Mouse (Mus musculus) erythroid progenitor cell, adult 5-6 weeks (primary cell): ENCODE results near the gene Chd1l. TPM values are rescaled to one million over a fixed set of nuclear protein-coding genes. Genes with fewer than 3 reads are reported as not detected.

ENCODE experiments used
- ATAC-seq: replicated peaks from 2 replicates; pipeline ENCODE4 v1.8.0; 2016; ENCODE audit warnings: moderate number of reproducible peaks, mild to moderate bottlenecking, moderate TSS enrichment, inconsistent platforms; ENCODE audit not compliant: poor library complexity, low FRiP score, severe bottlenecking
- total RNA-seq, 2 experiments: library from RNA; stranded (forward) in 1 of 2; stranded (reverse) in 1 of 2; fragments of 150-400 nt in 1 of 2; fragments of 186-747, 209-891 nt in 1 of 2; gene quantifications; 2 replicates each; pipeline versions ENCODE4 v1.2.3 to v1.2.4; 2015 to 2017; ENCODE audit warnings: low replicate concordance in 2 of 2

The Chd1l gene
- total RNA-seq, 2 experiments from 2014 or later: 7.1 to 7.3 TPM

DNA sequence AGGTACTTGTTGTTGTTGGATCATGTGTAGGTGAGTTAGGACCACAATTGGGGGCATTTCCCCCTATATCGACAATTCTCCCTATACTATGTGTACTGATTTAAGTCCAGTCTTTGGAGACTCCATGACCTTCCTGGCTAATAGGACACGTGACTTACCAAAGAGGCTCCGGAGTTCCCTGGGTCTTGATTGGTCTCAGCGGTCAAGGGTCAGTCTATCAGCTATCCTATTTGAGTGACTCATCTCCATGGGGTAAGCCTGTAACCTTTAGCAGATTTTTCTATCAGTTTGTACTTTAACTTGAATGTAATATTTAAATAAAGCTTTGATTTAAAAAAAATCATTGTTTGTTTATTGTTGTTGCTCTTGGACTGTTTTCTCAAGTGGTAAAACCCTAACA, 10.7 kb upstream of the Chd1l start:
- ATAC-seq: no peak

DNA sequence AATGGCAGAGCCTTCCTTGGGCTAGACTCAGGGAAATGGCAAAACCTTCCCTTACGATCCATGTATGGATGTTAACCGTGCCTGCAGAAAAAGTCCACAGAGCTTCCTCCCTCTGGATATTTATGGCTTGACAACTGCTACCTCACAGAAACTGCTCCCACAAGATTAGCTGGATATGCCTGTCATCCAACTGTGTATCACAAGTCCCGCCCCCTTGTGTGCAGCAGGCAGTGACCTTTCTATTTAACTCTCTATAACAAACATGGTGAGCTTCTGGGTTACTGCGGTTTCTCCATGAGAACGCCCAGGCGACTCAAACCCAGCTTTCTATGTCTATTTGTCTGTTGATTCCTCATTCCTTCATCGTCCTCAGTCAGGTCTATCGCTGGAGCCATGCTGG, 7.9 kb upstream of the Chd1l start:
- ATAC-seq: no peak

DNA sequence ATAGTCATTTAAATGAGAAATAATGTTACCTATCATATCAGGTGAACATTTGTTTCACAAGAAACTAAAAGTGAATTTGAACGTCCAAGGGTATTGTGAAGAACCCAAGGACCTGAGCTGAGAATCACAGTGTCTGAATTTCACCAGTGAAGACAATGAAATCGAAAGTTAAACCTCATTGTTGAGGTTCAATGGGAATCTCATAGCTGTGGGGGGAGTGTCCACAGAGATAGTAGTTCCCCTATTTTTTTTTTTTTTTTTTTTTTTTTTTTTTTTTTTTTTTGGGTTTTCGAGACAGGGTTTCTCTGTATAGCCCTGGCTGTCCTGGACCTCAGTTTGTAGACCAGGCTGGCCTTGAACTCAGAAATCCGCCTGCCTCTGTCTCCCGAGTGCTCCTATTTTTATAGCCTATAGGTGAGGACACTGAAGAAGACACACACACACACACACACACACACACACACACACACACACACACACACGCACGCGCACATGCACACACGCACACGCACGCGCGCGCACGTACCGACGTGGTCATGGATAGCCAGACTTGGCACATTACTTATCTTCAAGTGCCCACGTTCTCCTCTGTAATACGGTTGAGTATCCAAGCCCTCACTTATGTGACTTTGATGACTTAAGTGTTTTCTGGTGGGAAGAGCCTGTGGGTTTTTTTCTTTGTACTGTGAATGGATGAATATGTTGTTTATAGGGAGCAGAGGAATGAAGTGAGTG, 7.3 kb upstream of the Chd1l start:
- ATAC-seq: no peak

DNA sequence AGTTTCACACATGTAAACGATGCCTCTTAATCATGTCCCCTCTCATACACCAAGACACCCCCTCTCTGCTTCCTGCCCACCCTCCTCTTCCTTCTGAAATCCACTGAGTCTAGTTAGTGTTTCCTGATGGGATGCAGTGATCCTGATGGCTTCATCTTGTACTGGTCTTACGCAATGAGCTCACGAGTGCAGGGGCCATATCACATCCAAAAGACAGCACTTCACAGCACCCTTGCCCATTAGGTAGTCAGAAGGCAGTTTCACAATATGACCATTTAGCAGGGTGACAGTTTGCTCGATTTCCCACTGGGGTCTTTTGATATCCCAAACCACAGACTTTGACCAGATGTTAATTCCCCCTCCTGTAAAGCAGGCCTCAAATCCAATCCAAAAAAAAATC, 5.9 kb upstream of the Chd1l start:
- ATAC-seq: no peak

DNA sequence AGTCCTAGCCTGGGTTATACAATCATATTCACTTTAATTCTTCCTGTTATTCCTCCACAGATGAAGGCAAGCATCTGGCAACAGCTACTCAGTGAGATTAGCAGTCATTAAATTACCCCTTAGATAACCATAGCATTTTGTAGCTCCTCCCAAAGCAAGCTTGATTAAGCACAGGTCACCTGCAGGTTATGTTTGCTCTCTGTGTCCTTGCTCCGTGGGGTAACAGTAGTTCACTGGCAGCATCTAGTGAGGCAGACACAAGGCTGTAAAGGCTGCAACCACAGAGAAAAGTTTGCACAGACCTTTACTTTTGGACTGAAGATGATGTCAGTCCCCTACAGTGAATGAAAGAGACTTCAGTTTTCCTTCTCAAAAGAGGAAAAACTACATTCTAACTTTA, 5.2 kb upstream of the Chd1l start:
- ATAC-seq: no peak

DNA sequence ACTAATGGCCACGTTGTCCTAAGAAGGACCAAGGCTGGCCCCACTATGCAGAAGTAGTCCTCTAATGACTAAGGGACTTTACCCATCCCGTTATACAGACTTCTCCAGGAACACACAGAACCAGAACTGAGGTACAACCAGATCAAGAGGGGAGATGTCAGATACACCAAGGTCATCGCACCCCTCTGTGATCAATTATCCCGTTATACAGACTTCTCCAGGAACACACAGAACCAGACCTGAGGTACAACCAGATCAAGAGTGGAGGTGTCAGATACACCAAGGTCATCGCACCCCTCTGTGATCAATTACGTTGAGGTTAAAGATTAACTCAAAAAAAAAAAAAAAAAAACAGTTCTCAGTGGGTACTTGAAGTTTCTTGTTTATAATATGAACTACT, 1.0 kb upstream of the Chd1l start:
- no peak for ATAC-seq

GRCm38 (mm10) chr3:97609201-97609844, 680 bp downstream of the Chd1l start:
- peak; percentile 71 for ATAC-seq

DNA sequence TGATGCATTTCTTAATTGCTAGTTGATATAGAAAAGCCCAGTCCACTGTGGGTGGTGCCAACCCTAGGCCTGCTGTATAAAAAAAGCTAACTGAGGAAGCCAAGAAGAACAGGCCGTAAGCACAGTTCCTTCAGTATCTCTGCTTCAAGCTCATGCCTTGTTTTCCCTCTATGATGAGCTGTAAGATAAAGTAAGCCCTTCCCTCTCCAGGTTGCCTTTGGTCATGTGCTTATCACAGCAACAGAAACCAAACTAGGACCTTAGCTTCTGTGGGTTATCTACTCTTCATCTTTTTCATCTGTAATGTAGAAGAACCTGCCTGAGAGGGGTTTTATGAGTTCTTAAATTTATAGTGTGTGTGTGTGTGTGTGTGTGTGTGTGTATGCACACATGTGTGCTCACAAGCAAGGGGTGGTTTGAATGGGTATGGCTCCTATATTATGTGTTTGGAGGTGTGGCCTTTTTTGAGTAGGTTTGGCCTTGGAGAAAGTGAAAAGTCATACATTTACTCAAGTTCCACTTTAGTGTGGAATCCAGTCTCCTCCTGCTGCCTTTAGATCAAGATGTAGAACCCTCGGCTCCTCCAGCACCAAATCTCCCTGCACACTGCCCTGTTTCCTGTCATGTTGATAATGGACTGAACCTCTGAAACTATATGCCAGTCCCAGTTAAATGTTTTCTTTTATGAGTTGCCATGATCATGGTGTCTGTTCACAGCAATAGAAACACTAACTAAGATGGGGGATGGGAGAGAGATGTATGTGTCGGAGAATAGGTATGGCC, 9.8 kb downstream of the Chd1l start:
- ATAC-seq: no peak

DNA sequence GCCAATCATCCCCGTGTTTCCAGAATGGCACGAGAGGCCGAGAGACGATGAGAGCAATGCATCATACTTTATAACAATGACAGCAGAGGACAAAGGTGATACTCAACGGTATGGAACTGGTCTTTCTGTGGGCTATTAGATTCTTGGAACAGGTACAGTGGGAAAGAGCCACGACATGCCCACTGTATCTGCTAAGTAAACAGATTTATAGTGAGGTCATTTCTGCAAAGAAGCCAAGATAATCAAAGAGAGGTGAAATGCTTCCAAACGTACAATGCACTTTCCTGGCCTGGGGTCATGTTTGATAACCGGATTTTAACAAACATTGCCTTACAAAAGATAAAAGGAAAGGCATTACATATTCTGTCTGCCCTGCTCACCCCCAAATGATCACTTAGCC, 13.2 kb downstream of the Chd1l start:
- no peak for ATAC-seq

GRCm38 (mm10) chr3:97595066-97595465, 14.9 kb downstream of the Chd1l start:
- ATAC-seq: no peak

GRCm38 (mm10) chr3:97594140-97594539, 15.9 kb downstream of the Chd1l start:
- ATAC-seq: no peak

GRCm38 (mm10) chr3:97593089-97593488, 16.9 kb downstream of the Chd1l start:
- no peak for ATAC-seq

- no peak for ATAC-seq
Observed at GRCm38 (mm10) chr3:97590699-97591098, 19.3 kb downstream of the Chd1l start.

DNA sequence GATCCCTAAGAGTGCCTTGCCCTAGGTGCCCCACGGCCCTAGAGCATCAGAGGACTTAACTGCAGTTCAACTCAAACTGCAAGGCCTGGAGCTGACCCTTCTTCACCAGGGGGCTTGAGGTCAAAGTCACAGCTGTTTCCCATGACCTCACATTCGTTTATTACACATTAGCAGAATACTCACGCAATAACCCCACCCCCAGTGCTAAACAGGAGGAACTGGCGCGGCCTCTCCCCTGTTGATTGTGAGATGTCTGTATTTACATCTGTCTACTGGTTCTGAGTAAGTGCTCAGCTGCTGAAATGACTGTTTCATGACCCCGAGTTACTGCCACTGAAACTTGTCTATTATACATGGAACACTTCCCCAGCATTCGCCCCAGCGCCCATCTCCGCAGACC, 22.3 kb downstream of the Chd1l start:
- no peak for ATAC-seq

- peak; percentile 67; the same call in 1 of the 2 replicates for ATAC-seq
Observed at GRCm38 (mm10) chr3:97585383-97586160, 24.4 kb downstream of the Chd1l start.

DNA sequence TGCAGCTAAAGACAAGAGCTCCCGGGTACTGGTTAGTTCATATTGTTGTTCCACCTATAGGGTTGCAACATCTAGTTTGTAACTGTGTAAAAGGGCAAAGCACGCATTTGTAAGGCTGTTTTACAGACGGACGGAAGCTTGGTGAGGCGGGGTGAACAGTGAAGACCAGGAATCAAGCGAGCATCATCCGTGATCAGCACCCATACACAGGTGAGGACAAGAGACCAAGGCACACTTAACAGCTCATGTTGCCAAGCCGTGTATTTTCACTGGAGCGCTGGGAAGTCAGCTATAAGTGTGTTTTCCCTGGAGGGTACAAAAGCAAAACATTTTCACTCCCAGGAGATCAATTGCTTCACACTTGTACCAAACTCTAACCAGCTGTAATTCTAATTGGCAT, 36.2 kb downstream of the Chd1l start:
- ATAC-seq: no peak

DNA sequence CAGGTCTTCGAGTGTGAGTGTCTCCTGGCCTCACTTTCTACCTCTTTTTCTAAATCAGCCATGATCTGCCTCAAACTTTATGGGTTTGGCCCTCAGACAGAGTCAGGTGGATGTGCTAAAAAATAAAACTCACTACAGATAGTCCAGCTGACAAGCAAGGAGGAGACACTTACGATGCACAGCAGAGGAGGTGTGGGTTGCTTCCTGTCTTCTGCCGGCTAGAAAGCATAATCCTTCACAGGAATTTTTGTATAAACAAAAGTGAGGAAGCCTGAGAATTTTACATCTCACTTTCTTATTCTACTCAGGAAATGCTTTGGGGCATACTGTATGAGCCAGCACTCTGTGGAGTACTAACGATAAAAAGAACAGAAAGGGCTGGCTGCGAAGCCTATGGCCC, 45.4 kb downstream of the Chd1l start:
- no peak for ATAC-seq

DNA sequence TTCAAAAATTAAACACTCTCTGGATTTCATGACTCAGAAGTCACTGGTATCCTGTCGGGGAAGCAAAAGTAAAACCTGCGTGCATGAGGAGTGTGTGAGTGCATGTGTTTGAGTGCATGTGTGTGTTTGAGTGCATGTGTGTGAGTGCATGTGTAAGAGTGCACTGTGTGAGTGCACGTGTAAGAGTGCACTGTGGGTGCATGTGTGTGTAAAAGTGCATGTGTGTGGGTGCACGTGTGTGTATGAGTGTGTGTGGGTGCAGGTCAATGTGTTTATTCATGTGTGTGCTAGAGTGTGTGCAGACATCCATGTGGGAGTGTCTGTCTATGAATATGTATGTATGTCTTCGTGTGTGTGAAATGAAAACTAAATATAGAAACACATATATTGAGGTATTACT, 51.4 kb downstream of the Chd1l start:
- no peak for ATAC-seq

DNA sequence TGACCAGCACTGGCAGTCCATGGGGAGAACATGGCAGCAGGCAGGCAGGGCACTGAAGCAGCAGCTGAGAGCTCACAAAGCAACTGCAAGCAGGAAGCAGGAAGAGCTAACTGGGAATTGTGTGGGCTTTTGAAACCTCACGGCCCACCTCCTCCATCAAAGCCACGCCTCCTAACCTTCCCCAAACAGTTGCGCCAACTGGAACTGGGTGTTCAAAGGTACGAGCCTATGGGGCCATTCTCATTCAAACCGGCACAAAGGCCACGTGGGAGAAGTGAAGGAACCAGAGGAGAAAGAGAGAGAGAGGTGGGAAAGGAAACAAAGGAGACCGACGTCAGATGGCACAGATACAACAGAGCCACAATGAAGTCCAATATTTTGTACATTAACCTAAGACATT, 63.8 kb downstream of the Chd1l start:
- no peak for ATAC-seq

DNA sequence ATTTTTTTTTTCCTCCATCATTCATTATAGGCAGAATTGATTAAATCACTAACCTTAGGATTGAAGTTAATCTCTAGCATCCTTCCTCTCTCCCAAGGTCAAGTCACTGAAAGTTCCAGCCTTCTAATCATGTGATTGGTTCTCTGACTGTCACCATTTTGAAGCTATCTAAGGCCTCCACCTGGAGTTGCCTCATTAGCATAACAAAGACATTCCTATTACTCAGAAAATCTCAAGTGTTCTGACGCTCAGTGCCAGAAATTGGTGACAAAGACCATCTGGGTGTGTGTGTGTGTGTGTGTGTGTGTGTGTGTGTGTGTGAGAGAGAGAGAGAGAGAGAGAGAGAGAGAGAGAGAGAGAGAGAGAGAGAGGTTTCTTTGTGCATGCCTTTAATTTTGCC, 69.8 kb downstream of the Chd1l start:
- ATAC-seq: no peak
